Mouse (Mus musculus) liver, embryonic 14.5 days (tissue): Measurements from ENCODE around the gene Smok2b. TPM values are rescaled to one million over a fixed set of nuclear protein-coding genes. Genes with fewer than 3 reads are reported as not detected.
"Not testable (repeated sequence)": the region's sequence is repeated elsewhere in the genome, so short reads cannot be mapped to it uniquely, and the experiment has no call there.

Source experiments
- ATAC-seq: fragments of 200-750 bp; cut with Nextera tagmentation; 2 replicates; pipeline ENCODE4 v1.8.0; 2017; ENCODE audit warnings: moderate number of reproducible peaks, mild to moderate bottlenecking, moderate library complexity; ENCODE audit not compliant: insufficient read depth
- DNase-seq, 3 experiments: peaks; one replicate each; pipeline ENCODE4 v3.0.0-alpha.2; 2012 to 2013; ENCODE audit warnings: low read depth in 3 of 3, low spot score in 3 of 3
- H3K27ac ChIP-seq: fragments of 300-500 bp; sonication (generic); 2 replicates; pipeline ENCODE4 v1.5.1; 2014; ENCODE audit warnings: moderate library complexity, mild to moderate bottlenecking, control low read depth, inconsistent platforms
- H3K27me3 ChIP-seq: fragments of 300-500 bp; sonication (generic); 2 replicates; pipeline ENCODE4 v1.6.1; 2014; ENCODE audit warnings: mild to moderate bottlenecking, low read length, moderate library complexity; ENCODE audit not compliant: control insufficient read depth, insufficient read depth
- H3K36me3 ChIP-seq: fragments of 300-500 bp; sonication (generic); replicated peaks from 2 replicates; pipeline ENCODE4 v1.6.1; 2014; ENCODE audit warnings: low read depth; ENCODE audit not compliant: control insufficient read depth, insufficient read depth
- H3K4me1 ChIP-seq, 2 experiments: fragments of 200-500 bp in 1 of 2; fragments of 300-500 bp in 1 of 2; sonication (generic) in 1 of 2; replicated peaks; 2 replicates each; pipeline ENCODE4 v1.6.1; 2012 to 2014; ENCODE audit warnings: antibody characterized with exemption in 1 of 2, inconsistent platforms in 1 of 2, low read length in 1 of 2; ENCODE audit not compliant: control insufficient read depth in 2 of 2, insufficient read depth in 2 of 2
- H3K4me2 ChIP-seq: fragments of 300-500 bp; sonication (generic); 2 replicates; pipeline ENCODE4 v1.6.1; 2014; ENCODE audit warnings: low read depth, mild to moderate bottlenecking, control low read depth, moderate library complexity
- H3K4me3 ChIP-seq, 2 experiments: fragments of 200-500 bp in 1 of 2; fragments of 300-500 bp in 1 of 2; sonication (generic) in 1 of 2; 2 replicates each; pipeline ENCODE4 v1.5.1; 2012 to 2014; ENCODE audit warnings: low read depth in 2 of 2, low read length in 2 of 2, mild to moderate bottlenecking in 2 of 2, control low read depth in 1 of 2, inconsistent platforms in 1 of 2, moderate library complexity in 1 of 2; ENCODE audit not compliant: insufficient read depth in 1 of 2
- H3K9ac ChIP-seq: fragments of 300-500 bp; sonication (generic); replicated peaks from 2 replicates; pipeline ENCODE4 v1.6.1; 2014; ENCODE audit warnings: mild to moderate bottlenecking, control low read depth, moderate library complexity
- H3K9me3 ChIP-seq: fragments of 300-500 bp; sonication (generic); 2 replicates; pipeline ENCODE4 v1.6.1; 2016; ENCODE audit warnings: low read length, mixed read lengths; ENCODE audit not compliant: control insufficient read depth
- CTCF ChIP-seq: IDR thresholded peaks from 2 replicates; pipeline ENCODE4 v1.5.1; 2016; ENCODE audit warnings: antibody characterized with exemption, low read depth, control low read depth
- EP300 ChIP-seq: IDR thresholded peaks from 2 replicates; pipeline ENCODE4 v1.6.1; 2016; ENCODE audit warnings: antibody characterized with exemption, low read depth
- WGBS: fragments of 180-500 bp; shearing (Covaris S2); extraction: QIAGEN DNeasy Blood & Tissue Kit; methylation state at CpG from one replicate; pipeline ENCODE4 v1.1.7; 2014; ENCODE audit not compliant: insufficient replicate concordance; 5-methylcytosine and 5-hydroxymethylcytosine counted together
- polyA plus RNA-seq, 2 experiments: library from polyadenylated mRNA; depleted of rRNA in 1 of 2; stranded (reverse) in 1 of 2; unstranded in 1 of 2; fragments of >200 nt; fragmentation: Nextera tagmentation in 1 of 2; extraction: Ambion mirVana in 1 of 2; gene quantifications; 2 replicates each; pipeline versions ENCODE4 v1.2.1 to v1.2.3; 2012 to 2014

The Smok2b gene
- polyA plus RNA-seq, 2 experiments, result not detected

GRCm38 (mm10) chr17:13206491-13206890 lies 23.6 kb upstream of the Smok2b start:
- peaks cover 6% of the 10 kb centered on the region for H3K9me3 ChIP-seq
- H3K27me3 ChIP-seq, result no peaks in the 10 kb centered on the region
- no peak overlapping the region for H3K27ac ChIP-seq
- no peak overlapping the region for H3K9ac ChIP-seq
- DNase-seq (no peak), ATAC-seq (no peak)
- no peaks in the 10 kb centered on the region for H3K4me1 ChIP-seq
- 63% methylated on average over 2 of the region's 2 CpGs for WGBS
- no peaks in the 10 kb centered on the region for H3K36me3 ChIP-seq
- no peak overlapping the region for H3K4me3 ChIP-seq
- no peak overlapping the region for H3K4me2 ChIP-seq
- TF ChIP-seq EP300 (no peak), CTCF (no peak)

GRCm38 (mm10) chr17:13208460-13208859 lies 21.6 kb upstream of the Smok2b start:
- ATAC-seq, DNase-seq: not testable (repeated sequence)
- H3K9me3 ChIP-seq, result peaks cover 22% of the 10 kb centered on the region

GRCm38 (mm10) chr17:13212136-13212850 lies 17.8 kb upstream of the Smok2b start:
- Histone ChIP-seq H3K9me3 (peaks cover 41% of the 10 kb centered on the region), H3K4me3 (no peak overlapping the region), H3K27me3 (no peaks in the 10 kb centered on the region), H3K9ac (no peak overlapping the region), H3K36me3 (no peaks in the 10 kb centered on the region), H3K27ac (no peak overlapping the region), H3K4me2 (no peak overlapping the region), H3K4me1 (no peaks in the 10 kb centered on the region)
- 44% methylated on average over 7 of the region's 7 CpGs for WGBS
- TF ChIP-seq EP300 (no peak), CTCF (no peak)
- ATAC-seq, result no peak
- no peak for DNase-seq

More at GRCm38 (mm10) chr17:13208460-13208859, 21.6 kb upstream of the Smok2b start:
- not testable (repeated sequence) for H3K4me3 ChIP-seq, H3K27ac ChIP-seq, H3K4me1 ChIP-seq, H3K9ac ChIP-seq, H3K4me2 ChIP-seq, H3K27me3 ChIP-seq, H3K36me3 ChIP-seq

- DNase-seq, result no peak
- Histone ChIP-seq H3K4me3 (no peak overlapping the region), H3K4me2 (no peak overlapping the region), H3K27me3 (no peaks in the 10 kb centered on the region), H3K36me3 (no peaks in the 10 kb centered on the region), H3K27ac (no peak overlapping the region), H3K9ac (no peak overlapping the region), H3K9me3 (peaks cover 47% of the 10 kb centered on the region), H3K4me1 (no peaks in the 10 kb centered on the region)
- WGBS, result 31% methylated on average over 4 of the region's 4 CpGs
- ATAC-seq, result no peak
- TF ChIP-seq EP300 (no peak), CTCF (no peak)
Observed at GRCm38 (mm10) chr17:13214169-13214568, 15.9 kb upstream of the Smok2b start.

GRCm38 (mm10) chr17:13215595-13215994 lies 14.5 kb upstream of the Smok2b start:
- WGBS, result 57% methylated on average over 2 of the region's 2 CpGs
- Histone ChIP-seq H3K27me3 (no peaks in the 10 kb centered on the region), H3K9ac (no peak overlapping the region), H3K36me3 (no peaks in the 10 kb centered on the region), H3K9me3 (peaks cover 47% of the 10 kb centered on the region), H3K27ac (no peak overlapping the region), H3K4me2 (no peak overlapping the region), H3K4me3 (no peak overlapping the region), H3K4me1 (no peaks in the 10 kb centered on the region)
- DNase-seq (no peak), ATAC-seq (no peak)
- TF ChIP-seq CTCF (no peak), EP300 (no peak)
